Mouse (Mus musculus): ENCODE results near the gene Dcbld2. TPM values are rescaled to one million over a fixed set of nuclear protein-coding genes. Genes with fewer than 3 reads are reported as not detected.

The Dcbld2 gene
- polyA plus RNA-seq, 1 experiment from 2014 or later = 4.3 TPM

DNA sequence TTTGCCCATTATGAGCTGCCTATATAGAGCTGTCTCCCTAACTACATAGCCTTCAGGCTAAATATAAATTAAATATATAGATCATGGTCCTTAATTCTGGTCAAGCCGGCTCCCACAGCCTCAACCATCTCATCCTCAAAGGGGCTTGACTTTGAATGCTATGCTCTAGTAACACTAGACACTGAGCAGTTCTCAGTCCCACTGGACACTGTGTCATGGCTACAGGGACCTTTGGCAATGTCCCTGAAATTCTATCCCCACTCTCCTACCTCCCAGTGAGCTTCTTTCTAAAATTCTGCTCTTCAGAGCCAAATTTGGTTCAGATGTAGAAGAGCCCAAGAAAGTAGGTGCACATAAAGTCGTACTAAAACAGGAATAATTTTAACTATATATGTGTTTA is 107.9 kb downstream of the Dcbld2 start:
- no peak overlapping the region for H3K9ac ChIP-seq
- H3K27me3 ChIP-seq = no peaks in the 10 kb centered on the region
- 81% methylated on average over 2 of the region's 2 CpGs for WGBS
- H3K4me1 ChIP-seq = peaks cover 9% of the 10 kb centered on the region
- no peak for ATAC-seq (ENCODE audit: insufficient number of reproducible peaks, low FRiP score, low TSS enrichment, low read depth)
- H3K27ac ChIP-seq (replicated peaks) = no peak overlapping the region
- no peak overlapping the region for H3K4me3 ChIP-seq (replicated peaks)
- H3K4me2 ChIP-seq (replicated peaks) = no peak overlapping the region
- no peaks in the 10 kb centered on the region for H3K36me3 ChIP-seq
- no peaks in the 10 kb centered on the region for H3K9me3 ChIP-seq (replicated peaks)

DNA sequence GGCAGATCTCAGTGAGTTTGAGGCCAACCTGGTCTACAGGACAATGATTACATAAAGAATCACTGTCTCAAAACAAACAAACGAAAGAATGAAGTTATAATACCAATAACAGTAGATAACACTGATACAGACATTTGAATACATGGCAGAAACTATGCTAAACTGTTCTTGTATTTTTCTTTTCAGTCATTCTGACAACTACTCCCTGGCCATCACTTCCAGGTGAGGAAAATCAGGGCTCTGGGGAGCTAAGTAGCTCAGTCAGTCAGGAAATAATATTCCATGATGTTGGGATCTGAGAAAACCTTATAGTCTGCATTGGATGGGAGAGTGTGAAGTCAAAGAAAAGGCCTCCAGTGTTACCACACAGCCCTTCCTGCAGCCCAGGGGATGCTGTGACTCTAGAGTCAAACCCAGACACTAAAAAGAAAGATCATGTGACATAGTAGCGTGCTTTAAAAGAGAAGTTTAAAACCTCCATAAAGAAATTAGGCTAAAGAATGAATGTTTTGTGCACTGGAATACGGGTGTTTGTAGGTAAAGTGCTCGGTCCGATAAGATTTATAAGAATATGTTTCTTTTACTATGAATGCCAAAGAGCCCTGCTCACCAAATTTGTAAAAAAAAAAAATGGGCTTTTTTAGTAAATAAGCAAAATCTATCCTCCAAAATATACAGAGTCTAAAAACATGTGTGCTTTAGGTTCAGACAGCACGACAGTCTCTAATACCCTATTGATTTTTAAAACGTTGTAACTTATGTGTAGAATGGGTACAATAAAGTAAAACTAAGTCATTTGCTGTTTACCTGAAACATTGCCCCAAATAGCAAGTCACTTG is 108.9 kb downstream of the Dcbld2 start:
- 84% methylated on average over 7 of the region's 7 CpGs for WGBS
- no peak overlapping the region for H3K4me3 ChIP-seq (replicated peaks)
- H3K36me3 ChIP-seq = no peaks in the 10 kb centered on the region
- peaks cover 7% of the 10 kb centered on the region for H3K4me1 ChIP-seq
- no peak overlapping the region for H3K4me2 ChIP-seq (replicated peaks)
- no peak for ATAC-seq (ENCODE audit: insufficient number of reproducible peaks, low FRiP score, low TSS enrichment, low read depth)
- no peak overlapping the region for H3K27ac ChIP-seq (replicated peaks)
- no peak overlapping the region for H3K9ac ChIP-seq
- no peaks in the 10 kb centered on the region for H3K9me3 ChIP-seq (replicated peaks)
- no peaks in the 10 kb centered on the region for H3K27me3 ChIP-seq

Other genes starting within 250 kb of the Dcbld2 start
- gene St3gal6, start 115.8 kb downstream of the Dcbld2 start, polyA plus RNA-seq (2015; fragmentation: Nextera tagmentation; extraction: Ambion mirVana) = 15.0 and 17.6 TPM in 2 replicates
- not detected in 2 replicates for gene Gm813, start 208.5 kb downstream of the Dcbld2 start, polyA plus RNA-seq (2015; fragmentation: Nextera tagmentation; extraction: Ambion mirVana)
- gene E330017A01Rik, start 230.3 kb downstream of the Dcbld2 start, polyA plus RNA-seq (2015; fragmentation: Nextera tagmentation; extraction: Ambion mirVana) = not detected in 2 replicates

Measured in embryonic facial prominence, embryonic 15.5 days (tissue).